Mouse (Mus musculus): ENCODE data around the gene Tmem223. TPM values are rescaled to one million over a fixed set of nuclear protein-coding genes. Genes with fewer than 3 reads are reported as not detected.
"Not testable (repeated sequence)": the region's sequence is repeated elsewhere in the genome, so short reads cannot be mapped to it uniquely, and the experiment has no call there.

Tmem223 gene
- total RNA-seq (2021): 10 to 100 TPM; 69.1 to 74.4 TPM
- long read RNA-seq, transcript Tmem223-201 (2 exons, 748 nt): major isoform, 42 of 44 reads
- long read RNA-seq, partial matches to known transcripts: 0 of 44 reads
- long read RNA-seq, other reads (novel, unspliced or antisense): 2 of 44 reads

GRCm38 (mm10) chr19:8770567-8771270 is at the start of gene Tmem223:
TSS of gene Tmem223 (plus strand) at chr19:8770996.
- DNase-seq (ENCODE audit: low spot score in 2 of 2): peak; percentile 74 to 84

- DNase-seq (ENCODE audit: low spot score in 2 of 2): no peak
Measured at GRCm38 (mm10) chr19:8721378-8721777, 49.4 kb upstream of the Tmem223 start.

GRCm38 (mm10) chr19:8722021-8722420 is 48.8 kb upstream of the Tmem223 start:
- DNase-seq (ENCODE audit: low spot score in 2 of 2): no peak

GRCm38 (mm10) chr19:8722559-8722906 is 48.3 kb upstream of the Tmem223 start:
- no peak for DNase-seq (ENCODE audit: low spot score in 2 of 2)

- DNase-seq (ENCODE audit: low spot score in 2 of 2): peak; percentile 98
Measured at GRCm38 (mm10) chr19:8722907-8723573, 47.8 kb upstream of the Tmem223 start, which contains the start of gene Slc3a2. TSS of gene Slc3a2 (minus strand) at chr19:8723369.

- DNase-seq (ENCODE audit: low spot score in 2 of 2): no peak
Measured at GRCm38 (mm10) chr19:8723574-8724346, 47.0 kb upstream of the Tmem223 start.

DNA sequence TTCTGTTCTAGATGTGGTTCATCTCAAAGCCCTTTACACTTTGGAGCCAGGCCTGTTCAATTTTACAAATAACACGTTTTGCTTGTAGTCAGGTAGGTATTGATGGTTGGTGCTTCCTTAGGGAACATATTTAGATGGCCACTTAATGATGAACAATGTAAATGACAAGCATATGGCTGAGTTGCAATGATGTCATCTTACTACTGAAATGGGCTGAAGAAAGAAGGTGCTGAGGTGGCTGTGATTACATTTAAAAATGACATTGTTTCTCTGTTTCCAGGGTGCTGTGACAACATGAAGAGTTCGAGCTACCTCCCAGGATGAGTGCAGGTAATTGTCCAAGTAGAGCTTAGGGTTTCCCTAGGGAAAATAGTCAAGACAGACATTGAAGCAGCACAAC is 46.4 kb upstream of the Tmem223 start:
- DNase-seq (ENCODE audit: low spot score in 2 of 2): no peak

DNA sequence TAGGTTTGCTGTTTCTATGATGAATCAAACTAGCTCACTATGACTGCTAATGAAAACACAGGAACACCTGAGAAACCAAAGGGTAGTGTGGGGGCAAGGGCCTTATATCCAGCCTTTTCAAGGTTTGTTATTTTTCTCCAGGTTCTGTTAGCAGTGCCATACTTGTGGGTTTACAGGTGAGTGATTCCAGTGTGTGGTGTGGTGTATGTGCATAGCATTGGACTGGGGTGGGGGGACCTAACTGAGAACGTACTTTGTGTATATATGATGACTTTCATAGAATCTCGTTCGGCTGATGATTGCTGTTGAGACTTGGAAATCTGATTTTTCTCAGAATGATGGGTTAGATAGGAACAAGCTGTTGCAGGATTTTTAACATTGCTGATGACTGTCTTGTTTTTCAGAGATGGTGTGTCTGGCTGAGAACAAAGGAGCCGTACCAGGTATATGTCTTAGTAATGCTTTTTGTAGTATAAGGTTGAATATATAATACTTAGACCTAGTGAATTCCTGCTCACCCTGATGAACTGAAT is 45.6 kb upstream of the Tmem223 start:
- no peak for DNase-seq (ENCODE audit: low spot score in 2 of 2)

GRCm38 (mm10) chr19:8726609-8727390 is 44.0 kb upstream of the Tmem223 start:
- no peak for DNase-seq (ENCODE audit: low spot score in 2 of 2)

- DNase-seq (ENCODE audit: low spot score in 2 of 2): no peak
Measured at GRCm38 (mm10) chr19:8727495-8728114, 43.2 kb upstream of the Tmem223 start.

GRCm38 (mm10) chr19:8728335-8729099 is 42.3 kb upstream of the Tmem223 start:
- not testable (repeated sequence) for DNase-seq (ENCODE audit: low spot score in 2 of 2)

GRCm38 (mm10) chr19:8734334-8734733 is 36.5 kb upstream of the Tmem223 start:
- no peak for DNase-seq (ENCODE audit: low spot score in 2 of 2)

DNA sequence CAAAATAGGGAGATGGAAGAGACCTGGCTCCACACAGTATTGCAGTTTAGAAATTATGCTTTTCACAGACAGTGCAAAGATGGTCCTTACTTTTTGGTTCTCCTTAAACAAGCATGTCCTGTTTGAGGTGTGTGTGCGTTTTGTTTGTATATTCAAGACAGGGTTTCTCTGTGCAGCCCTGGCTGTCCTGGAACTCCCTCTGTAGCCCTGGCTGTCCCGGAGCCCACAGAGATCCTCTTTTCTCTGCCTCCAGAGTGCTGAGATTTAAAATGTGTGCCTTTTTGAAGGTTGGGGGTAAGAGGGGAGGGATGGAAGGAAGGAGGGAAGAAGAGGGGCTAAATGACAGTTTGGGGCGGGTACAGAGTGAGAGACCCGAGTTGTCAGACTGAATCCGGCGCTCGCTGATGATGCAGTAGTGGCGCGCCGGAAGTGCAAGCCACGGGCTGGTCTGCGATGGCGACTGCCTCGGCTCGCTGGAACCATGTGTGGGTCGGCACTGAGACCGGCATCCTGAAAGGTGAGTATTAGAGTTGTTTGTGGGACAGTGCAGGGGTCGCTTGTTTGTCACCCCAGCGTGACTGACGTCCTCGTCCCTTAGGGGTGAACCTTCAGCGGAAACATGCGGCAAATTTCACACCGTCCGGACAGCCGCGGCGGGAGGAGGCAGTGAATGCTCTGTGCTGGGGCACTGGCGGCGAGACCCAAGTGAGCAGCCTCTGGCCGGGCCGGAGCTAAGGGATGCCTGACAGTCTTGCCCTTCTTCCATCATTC is 35.2 kb upstream of the Tmem223 start, which contains the start of gene Wdr74:
TSS of gene Wdr74 (plus strand) at position 439 of the 771 bp plus-strand sequence.
- DNase-seq (ENCODE audit: low spot score in 2 of 2): peak; percentile 86 to 96

GRCm38 (mm10) chr19:8736160-8736467 is 34.7 kb upstream of the Tmem223 start:
- DNase-seq (ENCODE audit: low spot score in 2 of 2): no peak

- DNase-seq (ENCODE audit: low spot score in 2 of 2): no peak
Measured at GRCm38 (mm10) chr19:8738911-8739310, 31.9 kb upstream of the Tmem223 start.

- DNase-seq (ENCODE audit: low spot score in 2 of 2): no peak
Measured at GRCm38 (mm10) chr19:8739646-8740045, 31.1 kb upstream of the Tmem223 start.

- no peak for DNase-seq (ENCODE audit: low spot score in 2 of 2)
Measured at GRCm38 (mm10) chr19:8740603-8741002, 30.2 kb upstream of the Tmem223 start, which contains the start of gene 1700092M07Rik. TSS of gene 1700092M07Rik (plus strand) at chr19:8740718.

DNA sequence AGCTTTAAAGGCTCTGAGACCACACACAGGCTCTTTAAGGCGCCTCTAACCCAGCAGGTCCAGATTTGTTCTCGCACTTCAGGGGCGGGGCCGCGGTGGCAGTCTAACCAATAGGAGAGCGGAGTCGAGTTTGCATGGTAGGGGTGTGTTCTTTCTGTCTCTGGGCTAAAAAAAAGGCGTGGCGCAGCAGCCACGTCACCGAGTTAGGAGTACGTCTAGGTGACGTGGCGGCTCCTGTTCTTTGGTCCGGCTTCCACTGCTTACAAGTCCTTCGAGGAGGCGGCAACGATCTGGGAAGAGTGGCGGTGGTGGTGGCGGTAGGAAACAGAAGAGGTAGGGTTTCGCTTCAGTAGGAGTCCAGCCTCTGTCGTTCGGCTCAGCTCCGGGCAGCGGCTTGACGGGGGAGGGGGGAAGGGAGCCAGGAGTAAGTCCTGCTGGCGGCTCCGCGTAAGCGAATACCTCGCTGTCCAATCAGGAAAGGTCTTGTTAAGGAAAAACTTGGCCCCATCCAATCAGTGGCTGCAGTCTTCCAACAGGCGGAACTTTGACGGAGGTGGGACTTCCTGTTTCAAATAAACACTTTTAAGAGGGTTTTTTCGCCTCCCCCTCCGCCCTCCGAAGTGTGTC is 29.4 kb upstream of the Tmem223 start, which contains the start of gene Stx5a:
TSS of gene Stx5a (plus strand) at position 171 of the 627 bp plus-strand sequence.
- DNase-seq (ENCODE audit: low spot score in 2 of 2): peak; percentile 93 to 98
